Mouse (Mus musculus) liver, postnatal 0 days (tissue): Measurements from ENCODE around the gene Gtf2ird1.

Source experiments
- CTCF ChIP-seq: sonication (generic); IDR thresholded peaks from 2 replicates; pipeline ENCODE4 v1.5.1; 2016; ENCODE audit warnings: antibody characterized with exemption, low read depth
- EP300 ChIP-seq: IDR thresholded peaks from 2 replicates; pipeline ENCODE4 v1.6.1; 2016; ENCODE audit warnings: antibody characterized with exemption, low read depth, mild to moderate bottlenecking

GRCm38 (mm10) chr5:134316721-134317120 lies 139.8 kb downstream of the Gtf2ird1 start:
- TF ChIP-seq CTCF: no peak
- TF ChIP-seq EP300: no peak
